Mouse (Mus musculus): ENCODE measurements around the gene Col5a1.

- TF ChIP-seq CHD2 (IDR thresholded peaks at IDR 0.05; ENCODE audit: low read length) (no peak), JUND (IDR thresholded peaks at IDR 0.05; ENCODE audit: low read depth, low read length) (no peak), MYB (IDR thresholded peaks at IDR 0.05; ENCODE audit: low read depth, low read length) (no peak), SIN3A (IDR thresholded peaks at IDR 0.05; ENCODE audit: low read length) (no peak), POLR2A (IDR thresholded peaks at IDR 0.05; ENCODE audit: control insufficient read depth in 1 of 2, insufficient read depth in 1 of 2, low read depth in 1 of 2, low read length in 2 of 2, poor library complexity in 1 of 2) (no peak), MAFK (IDR thresholded peaks at IDR 0.05; ENCODE audit: borderline replicate concordance, low read depth, low read length) (no peak), MAX (IDR thresholded peaks at IDR 0.05; ENCODE audit: low read length) (no peak)
These were observed 1.4 kb downstream of the Col5a1 start for GRCm38 (mm10) chr2:27887461-27888264.
